Mouse (Mus musculus) thymus, adult 2 months (tissue): ENCODE measurements around the gene Sephs2.

Experiments used
- CTCF ChIP-seq: fragments of 200-500 bp; IDR thresholded peaks from 2 replicates; pipeline ENCODE4 v1.5.1; 2012; ENCODE audit warnings: mild to moderate bottlenecking, control low read depth, low read length, moderate library complexity, borderline replicate concordance; ENCODE audit not compliant: control insufficient read depth, poor library complexity, insufficient read depth; ENCODE audit errors: extremely low read depth
- POLR2A ChIP-seq: fragments of 200-500 bp; IDR thresholded peaks from 2 replicates; pipeline ENCODE4 v1.6.1; 2012; ENCODE audit warnings: mild to moderate bottlenecking, low read length, control low read depth, moderate library complexity; ENCODE audit not compliant: control insufficient read depth, poor library complexity, insufficient read depth; ENCODE audit errors: extremely low read depth

DNA sequence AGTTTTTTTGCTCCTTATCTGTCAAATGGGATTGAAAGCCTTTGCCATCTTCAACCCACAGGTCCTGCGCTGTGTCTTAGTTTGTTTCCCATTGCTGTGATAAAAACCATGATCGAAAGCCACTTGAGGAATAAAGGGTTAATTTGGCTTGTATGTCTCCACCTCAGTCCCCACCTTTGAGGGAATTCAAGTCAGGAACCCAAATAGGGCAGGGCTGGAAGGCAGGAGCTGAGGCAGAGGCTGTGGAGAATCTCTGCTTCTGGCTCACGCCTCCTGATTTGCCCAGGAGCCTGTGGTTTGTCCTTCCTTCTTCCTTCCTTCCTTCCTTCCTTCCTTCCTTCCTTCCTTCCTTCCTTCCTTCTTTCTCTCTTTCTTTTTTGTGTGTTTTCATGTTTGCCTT lies 50.7 kb downstream of the Sephs2 start:
- TF ChIP-seq CTCF: no peak
- TF ChIP-seq POLR2A: no peak
